In genomic region chr11:60416963-60417716, GRCm38 (mm10) we compare ENCODE assay signal across 8 mouse cellular contexts. TPM values are rescaled to one million over a fixed set of nuclear protein-coding genes. Genes with fewer than 3 reads are reported as not detected.
DNase-seq lines count a peak whose midpoint lies in the region; ATAC-seq and TF ChIP-seq lines count a peak whose summit lies in the region.

TSS of gene Gid4 (plus strand) at chr11:60417145.

- H3K9me3 ChIP-seq in megakaryocyte, embryonic 14.5 days: no peaks in the 10 kb centered on the region

- peaks cover 9% of the 10 kb centered on the region for H3K36me3 ChIP-seq in megakaryocyte, embryonic 14.5 days (replicated peaks; ENCODE audit: low read length)

- peak within 1 kb of the TSS; percentile 57 for H3K4me3 ChIP-seq in cortical plate, adult 2 months (ENCODE audit: insufficient read depth, low read length)
- H3K4me3 ChIP-seq in megakaryocyte, embryonic 14.5 days (replicated peaks): peak within 1 kb of the TSS; percentile 98

- H3K27ac ChIP-seq in cortical plate, adult 2 months (ENCODE audit: insufficient read depth, low read length): peak within 1 kb of the TSS; percentile 62; the same call in 1 of the 2 replicates

- TF ChIP-seq POLR2A in cortical plate, adult 2 months (IDR thresholded peaks at IDR 0.05; ENCODE audit: extremely low read depth, insufficient read depth, low read length): peak; percentile 75

- peaks cover 7% of the 10 kb centered on the region for H3K4me1 ChIP-seq in cortical plate, adult 2 months (ENCODE audit: control insufficient read depth, insufficient read depth, low read length)
- peaks cover 67% of the 10 kb centered on the region for H3K4me1 ChIP-seq in megakaryocyte, embryonic 14.5 days

- peak; percentile 98 to 99 for DNase-seq in gastrocnemius, adult 8-10 months (ENCODE audit: low spot score in 2 of 2)
- peak; percentile 97 for DNase-seq in hindlimb bud, embryonic 11.5 days (ENCODE audit: extremely low spot score, low read depth, low spot score)
- DNase-seq in left cerebral cortex, adult 8-10 months (ENCODE audit: low spot score in 2 of 2): peak; percentile 98 to 99
- peak; percentile 99 to 100 for DNase-seq in right cerebral cortex, postnatal 10 days (ENCODE audit: low spot score in 2 of 2)
- peak; percentile 97 for DNase-seq in urinary bladder, postnatal 25 days (ENCODE audit: low spot score)

- peak; percentile 88 for ATAC-seq in activated CD4-positive, CD25-positive, alpha-beta regulatory T cell, adult 4 months

- no peaks in the 10 kb centered on the region for H3K27me3 ChIP-seq in megakaryocyte, embryonic 14.5 days (replicated peaks)

- TF ChIP-seq CTCF in cortical plate, adult 2 months (IDR thresholded peaks at IDR 0.05; ENCODE audit: extremely low read depth, insufficient read depth, low read length): no peak

RNA-seq across cellular contexts. Expression of gene Gid4, which starts in this region (rescaled TPM):
- 10 to 100 TPM; 10.1 to 11.7 TPM for polyA plus RNA-seq in activated CD4-positive, CD25-positive, alpha-beta regulatory T cell, adult 4 months (2017; shearing (Covaris generic))
- 45.0 and 46.6 TPM in 2 replicates for polyA plus RNA-seq in cortical plate, adult 2 months (2012; rRNA removed)
- 10 to 100 TPM; 72.7 to 86.1 (median 75.5) TPM for total RNA-seq in gastrocnemius, adult 8-10 months (2022)
- 10 to 100 TPM; 45.6 to 53.8 (median 50.3) TPM for total RNA-seq in left cerebral cortex, adult 8-10 months (2022)
- 7.1 and 18.8 TPM in 2 replicates for polyA plus RNA-seq in megakaryocyte, embryonic 14.5 days (2012; ENCODE audit: insufficient read depth, low replicate concordance)

Comparison
In these comparisons a context has a peak if more than half of its experiments do, and no peak if none do; other contexts are left out.
1. Peak in every context shown above with its lines: DNase-seq, ATAC-seq, H3K4me3 ChIP-seq and H3K27ac ChIP-seq.